Mouse (Mus musculus): ENCODE measurements around the gene Mettl7a3. TPM values are rescaled to one million over a fixed set of nuclear protein-coding genes. Genes with fewer than 3 reads are reported as not detected.

Gene Mettl7a3
- polyA plus RNA-seq (2014; fragmentation: Illumina TruSeq; extraction: RNeasy Lipid Tissue Mini Kit (QIAGEN cat#74804); ENCODE audit: low read depth, low replicate concordance): 3.3 TPM

GRCm38 (mm10) chr15:100334629-100335028, at the start of gene Mettl7a3:
Gene Mettl7a3, plus strand, starts transcription at chr15:100334929.

DNA sequence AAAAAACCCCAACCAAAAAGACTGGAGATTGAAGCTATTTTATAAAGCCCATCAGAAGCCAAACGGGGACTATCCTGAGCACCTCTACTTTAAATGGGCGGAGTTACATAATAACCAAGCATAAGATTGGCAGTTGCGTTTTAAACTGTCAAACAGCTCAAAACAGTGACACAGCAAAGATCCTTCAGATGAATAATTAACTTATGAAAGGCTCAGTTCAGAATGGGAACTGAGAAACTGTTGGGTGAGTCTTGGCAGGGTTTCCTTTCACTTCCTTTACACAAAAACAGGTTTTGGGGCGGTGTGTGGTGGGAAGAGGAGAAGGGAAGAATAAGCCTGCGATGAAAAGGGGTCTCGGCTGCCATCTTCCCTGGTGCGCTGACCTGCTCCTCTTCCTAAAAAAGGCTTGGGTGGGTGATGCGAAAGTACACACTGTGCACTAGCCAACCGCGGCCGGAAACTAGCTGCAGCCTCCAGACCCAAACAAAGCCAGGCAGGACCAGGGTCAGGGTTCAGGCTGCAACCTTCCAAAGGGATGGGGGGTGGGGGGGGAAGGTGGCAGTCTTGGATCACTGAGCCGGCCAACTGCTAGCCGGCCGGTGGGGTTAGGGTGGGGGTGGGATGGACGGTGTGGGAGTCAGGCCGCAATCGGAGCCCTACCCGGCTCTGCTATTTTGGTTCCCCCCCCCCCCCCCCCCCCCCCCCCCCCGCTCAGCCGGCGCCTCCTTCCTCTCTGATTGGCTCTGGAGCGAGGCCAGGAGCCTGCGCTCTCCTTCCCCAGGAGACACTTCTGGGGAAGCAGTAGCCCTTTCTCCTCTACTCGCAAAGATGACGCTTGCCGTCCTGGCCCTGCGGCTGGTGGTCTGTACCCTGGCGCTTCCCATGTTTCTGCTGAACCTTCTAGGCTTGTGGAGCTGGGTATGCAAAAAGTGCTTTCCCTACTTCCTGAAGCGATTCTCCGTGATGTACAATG, 30.4 kb upstream of the Mettl7a3 start, which contains the start of gene Mettl7a1:
Gene Mettl7a1, plus strand, starts transcription at position 122 of the 973 bp plus-strand sequence.

GRCm38 (mm10) chr15:100352711-100353250, 18.1 kb downstream of the Mettl7a3 start, which contains the start of the genes Methig1 and Mettl7a2:
Gene Methig1, plus strand, starts transcription at chr15:100353149.
Gene Mettl7a2, plus strand, starts transcription at chr15:100353200.

DNA sequence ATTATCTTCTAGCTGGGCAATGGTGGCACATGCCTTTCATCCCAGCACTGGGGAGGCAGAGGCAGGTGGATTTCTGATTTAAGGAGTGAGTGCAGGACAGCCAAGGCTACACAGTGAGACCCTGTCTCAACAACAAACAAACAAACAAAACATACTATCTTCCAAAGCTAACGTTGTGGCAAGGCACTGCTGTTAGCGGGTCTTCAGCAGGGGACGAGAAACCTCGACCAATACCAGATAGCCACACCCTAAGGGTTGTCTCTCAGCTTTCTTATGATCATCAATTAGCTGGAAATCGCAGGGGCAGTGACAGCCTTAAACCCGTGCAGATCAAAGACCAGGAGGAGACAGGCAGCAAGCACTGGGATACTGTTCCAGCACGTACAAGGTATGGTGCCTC, 29.5 kb downstream of the Mettl7a3 start, which contains the start of gene Higd1c:
Gene Higd1c, plus strand, starts transcription at position 301 of the 400 bp plus-strand sequence.

Other genes starting within 250 kb of the Mettl7a3 start
- 89.0 TPM for gene Atf1, start 107.1 kb upstream of the Mettl7a3 start, polyA plus RNA-seq (2014; fragmentation: Illumina TruSeq; extraction: RNeasy Lipid Tissue Mini Kit (QIAGEN cat#74804); ENCODE audit: low read depth, low replicate concordance)
- gene Tmprss12, start 54.1 kb upstream of the Mettl7a3 start, polyA plus RNA-seq (2014; fragmentation: Illumina TruSeq; extraction: RNeasy Lipid Tissue Mini Kit (QIAGEN cat#74804); ENCODE audit: low read depth, low replicate concordance): 0.88 TPM
- gene Mettl7a1, start 30.8 kb upstream of the Mettl7a3 start, polyA plus RNA-seq (2014; fragmentation: Illumina TruSeq; extraction: RNeasy Lipid Tissue Mini Kit (QIAGEN cat#74804); ENCODE audit: low read depth, low replicate concordance): 253 TPM
- gene Methig1, start 18.2 kb downstream of the Mettl7a3 start, polyA plus RNA-seq (2014; fragmentation: Illumina TruSeq; extraction: RNeasy Lipid Tissue Mini Kit (QIAGEN cat#74804); ENCODE audit: low read depth, low replicate concordance): 2.1 TPM
- 33.1 TPM for gene Mettl7a2, start 18.3 kb downstream of the Mettl7a3 start, polyA plus RNA-seq (2014; fragmentation: Illumina TruSeq; extraction: RNeasy Lipid Tissue Mini Kit (QIAGEN cat#74804); ENCODE audit: low read depth, low replicate concordance)
- gene Higd1c, start 29.6 kb downstream of the Mettl7a3 start, polyA plus RNA-seq (2014; fragmentation: Illumina TruSeq; extraction: RNeasy Lipid Tissue Mini Kit (QIAGEN cat#74804); ENCODE audit: low read depth, low replicate concordance): not detected
- gene Gm5475, start 87.2 kb downstream of the Mettl7a3 start, polyA plus RNA-seq (2014; fragmentation: Illumina TruSeq; extraction: RNeasy Lipid Tissue Mini Kit (QIAGEN cat#74804); ENCODE audit: low read depth, low replicate concordance): not detected
- gene Slc11a2, start 90.1 kb downstream of the Mettl7a3 start, polyA plus RNA-seq (2014; fragmentation: Illumina TruSeq; extraction: RNeasy Lipid Tissue Mini Kit (QIAGEN cat#74804); ENCODE audit: low read depth, low replicate concordance): 10.1 TPM
- 18.0 TPM for gene Letmd1, start 134.1 kb downstream of the Mettl7a3 start, polyA plus RNA-seq (2014; fragmentation: Illumina TruSeq; extraction: RNeasy Lipid Tissue Mini Kit (QIAGEN cat#74804); ENCODE audit: low read depth, low replicate concordance)
- gene Csrnp2, start 160.6 kb downstream of the Mettl7a3 start, polyA plus RNA-seq (2014; fragmentation: Illumina TruSeq; extraction: RNeasy Lipid Tissue Mini Kit (QIAGEN cat#74804); ENCODE audit: low read depth, low replicate concordance): 1.7 TPM
- gene Tfcp2, start 217.1 kb downstream of the Mettl7a3 start, polyA plus RNA-seq (2014; fragmentation: Illumina TruSeq; extraction: RNeasy Lipid Tissue Mini Kit (QIAGEN cat#74804); ENCODE audit: low read depth, low replicate concordance): 6.2 TPM

Data from sigmoid colon, adult 10 weeks (tissue).